ENCODE assay signal across 18 mouse cellular contexts in genomic region chr3:81215547-81216118, GRCm38 (mm10).
DNase-seq lines count a peak whose midpoint lies in the region; ATAC-seq and TF ChIP-seq lines count a peak whose summit lies in the region.
"Had no signal": no experiment of that assay in that cellular context is flagged by ENCODE, and none has a peak within 500 bp of the region (broad histone marks: within the 10 kb centered on the region; RNA-seq: fewer than 3 reads in every experiment).

No protein-coding gene starts in this region.

- TF ChIP-seq POLR2A in kidney, adult 2 months (IDR thresholded peaks at IDR 0.05; ENCODE audit: low read depth, low read length): no peak

- DNase-seq in embryonic facial prominence, embryonic 10.5 days (ENCODE audit: low spot score): no peak
- DNase-seq in kidney, adult 2 months: peak; percentile 2
- DNase-seq in kidney, postnatal 14 days: no peak
- DNase-seq in retina, adult 2 months (ENCODE audit: low read depth, low spot score): peak; percentile 2
- DNase-seq in retina, postnatal 1 day: no peak
- no peak for DNase-seq in stomach, postnatal 0 days (ENCODE audit: low spot score)
- no peak for DNase-seq in yolk sac, embryonic 10.5 days (ENCODE audit: low spot score)
- DNase-seq: adrenal gland, adult 8-10 months; cerebellum, adult 11 months; cerebellum, postnatal 36 days; heart, adult 18-20 months; liver, embryonic 13.5 days; thymus, adult 2 months had no signal

- no peaks in the 10 kb centered on the region for H3K27me3 ChIP-seq in embryonic facial prominence, embryonic 13.5 days
- H3K27me3 ChIP-seq in embryonic facial prominence, embryonic 10.5 days (replicated peaks; ENCODE audit: low read depth, poor library complexity, severe bottlenecking): no peaks in the 10 kb centered on the region
- no peaks in the 10 kb centered on the region for H3K27me3 ChIP-seq in kidney, adult 2 months (replicated peaks; ENCODE audit: control insufficient read depth, insufficient read depth, low read length)
- H3K27me3 ChIP-seq in stomach, postnatal 0 days (ENCODE audit: control insufficient read depth, insufficient read depth, low read length): no peaks in the 10 kb centered on the region
- H3K27me3 ChIP-seq: heart, embryonic 15.5 days; liver, embryonic 13.5 days; lung, embryonic 15.5 days; neural tube, embryonic 12.5 days had no signal

- 0 out of 2 replicates have a peak, but pooled peaks cover 5% of the 10 kb centered on the region for H3K36me3 ChIP-seq in embryonic facial prominence, embryonic 13.5 days
- peaks cover 10% of the 10 kb centered on the region for H3K36me3 ChIP-seq in embryonic facial prominence, embryonic 10.5 days (replicated peaks)
- no peaks in the 10 kb centered on the region for H3K36me3 ChIP-seq in kidney, adult 2 months (ENCODE audit: control insufficient read depth, insufficient read depth, low read length)
- no peaks in the 10 kb centered on the region for H3K36me3 ChIP-seq in stomach, postnatal 0 days (ENCODE audit: control insufficient read depth, insufficient read depth, low read length)
- H3K36me3 ChIP-seq: heart, embryonic 15.5 days; liver, embryonic 13.5 days; lung, embryonic 15.5 days; neural tube, embryonic 12.5 days had no signal

- peaks cover 8% of the 10 kb centered on the region for H3K4me1 ChIP-seq in embryonic facial prominence, embryonic 13.5 days
- no peaks in the 10 kb centered on the region for H3K4me1 ChIP-seq in embryonic facial prominence, embryonic 10.5 days
- peaks cover 3% of the 10 kb centered on the region; the same call in 1 of the 2 replicates for H3K4me1 ChIP-seq in kidney, adult 2 months (ENCODE audit: control insufficient read depth, insufficient read depth, low read length)
- no peaks in the 10 kb centered on the region for H3K4me1 ChIP-seq in stomach, postnatal 0 days (replicated peaks; ENCODE audit: control insufficient read depth, insufficient read depth)
- H3K4me1 ChIP-seq: heart, embryonic 15.5 days; liver, embryonic 13.5 days; lung, embryonic 15.5 days; neural tube, embryonic 12.5 days had no signal

- H3K27ac ChIP-seq in embryonic facial prominence, embryonic 13.5 days: peak overlapping the region; percentile 40; the same call in 1 of the 2 replicates
- H3K27ac ChIP-seq in embryonic facial prominence, embryonic 10.5 days (replicated peaks): no peak overlapping the region
- no peak overlapping the region for H3K27ac ChIP-seq in kidney, adult 2 months (ENCODE audit: insufficient read depth, low read depth, low read length)
- peak overlapping the region; percentile 18; the same call in 1 of the 2 replicates for H3K27ac ChIP-seq in stomach, postnatal 0 days (replicated peaks)
- H3K27ac ChIP-seq: heart, embryonic 15.5 days; liver, embryonic 13.5 days; lung, embryonic 15.5 days; neural tube, embryonic 12.5 days had no signal

- TF ChIP-seq CTCF in kidney, adult 2 months (conservative IDR thresholded peaks at IDR 0.05; ENCODE audit: insufficient read depth, insufficient read length, low read depth, low read length): no peak
- TF ChIP-seq CTCF in stomach, postnatal 0 days (IDR thresholded peaks at IDR 0.05; ENCODE audit: low read depth): no peak

- no peak overlapping the region for H3K4me2 ChIP-seq in embryonic facial prominence, embryonic 13.5 days
- no peak overlapping the region for H3K4me2 ChIP-seq in stomach, postnatal 0 days (replicated peaks; ENCODE audit: low read depth)
- H3K4me2 ChIP-seq: heart, embryonic 15.5 days; liver, embryonic 13.5 days; lung, embryonic 15.5 days; neural tube, embryonic 12.5 days had no signal

- ATAC-seq in embryonic facial prominence, embryonic 13.5 days (ENCODE audit: insufficient number of reproducible peaks, insufficient read depth, low FRiP score, low TSS enrichment, low read depth): no peak
- ATAC-seq in stomach, postnatal 0 days (ENCODE audit: low FRiP score, low TSS enrichment): peak; percentile 76; the same call in 1 of the 2 replicates
- ATAC-seq: midbrain, embryonic 16.5 days had no signal

- no peak overlapping the region for H3K9ac ChIP-seq in embryonic facial prominence, embryonic 13.5 days
- H3K9ac ChIP-seq in stomach, postnatal 0 days (ENCODE audit: low read length): no peak overlapping the region
- H3K9ac ChIP-seq: heart, embryonic 15.5 days; liver, embryonic 13.5 days; lung, embryonic 15.5 days; neural tube, embryonic 12.5 days had no signal

- 54% methylated on average over 4 of the region's 4 CpGs for WGBS in embryonic facial prominence, embryonic 13.5 days
- 81% methylated on average over 4 of the region's 4 CpGs for WGBS in embryonic facial prominence, embryonic 10.5 days
- WGBS in kidney, adult 2 months: 50% methylated on average over 4 of the region's 4 CpGs
- WGBS in stomach, postnatal 0 days: 37% methylated on average over 4 of the region's 4 CpGs

- H3K4me3 ChIP-seq in embryonic facial prominence, embryonic 13.5 days: no peak overlapping the region
- H3K4me3 ChIP-seq in embryonic facial prominence, embryonic 10.5 days: no peak overlapping the region
- H3K4me3 ChIP-seq in kidney, adult 2 months (ENCODE audit: insufficient read depth, low read depth, low read length): no peak overlapping the region
- no peak overlapping the region for H3K4me3 ChIP-seq in stomach, postnatal 0 days (ENCODE audit: low read depth, low read length)
- H3K4me3 ChIP-seq: heart, embryonic 15.5 days; liver, embryonic 13.5 days; lung, embryonic 15.5 days; neural tube, embryonic 12.5 days had no signal

- H3K9me3 ChIP-seq in embryonic facial prominence, embryonic 13.5 days: no peaks in the 10 kb centered on the region
- H3K9me3 ChIP-seq in embryonic facial prominence, embryonic 10.5 days: no peaks in the 10 kb centered on the region
- H3K9me3 ChIP-seq in stomach, postnatal 0 days (ENCODE audit: control insufficient read depth, low read length): no peaks in the 10 kb centered on the region
- H3K9me3 ChIP-seq: heart, embryonic 15.5 days; liver, embryonic 13.5 days; lung, embryonic 15.5 days; neural tube, embryonic 12.5 days had no signal

- TF ChIP-seq EP300 in stomach, postnatal 0 days (optimal IDR thresholded peaks at IDR 0.05): peak; percentile 73

Comparison
In these comparisons a context has a peak if more than half of its experiments do, and no peak if none do; other contexts are left out.
1. H3K27ac ChIP-seq: peak in embryonic facial prominence, embryonic 13.5 days (single experiment) and stomach, postnatal 0 days (single experiment); none in embryonic facial prominence, embryonic 10.5 days (single experiment) and kidney, adult 2 months (single experiment).
2. DNase-seq: peak in kidney, adult 2 months (single experiment) and retina, adult 2 months (single experiment); none in embryonic facial prominence, embryonic 10.5 days (single experiment), kidney, postnatal 14 days (single experiment), retina, postnatal 1 day (single experiment), stomach, postnatal 0 days (single experiment) and yolk sac, embryonic 10.5 days (single experiment).